Mouse (Mus musculus) heart, postnatal 0 days (tissue): ENCODE measurements around the gene Rnf111.

Experiments
- CTCF ChIP-seq: IDR thresholded peaks from 2 replicates; pipeline ENCODE4 v1.5.1; 2016; ENCODE audit warnings: antibody characterized with exemption, control low read depth, low read depth
- EP300 ChIP-seq: IDR thresholded peaks from 2 replicates; pipeline ENCODE4 v1.6.1; 2016; ENCODE audit warnings: antibody characterized with exemption, low read depth

GRCm38 (mm10) chr9:70524366-70524765 lies 20.8 kb upstream of the Rnf111 start:
- TF ChIP-seq CTCF (no peak), EP300 (peak; percentile 94)
